Mouse (Mus musculus): ENCODE results near the gene Lypla2.

The Lypla2 gene

GRCm38 (mm10) chr4:135921257-135922120 lies 50.9 kb downstream of the Lypla2 start:
- DNase-seq (ENCODE audit: extremely low read depth, low read depth), result no peak

DNA sequence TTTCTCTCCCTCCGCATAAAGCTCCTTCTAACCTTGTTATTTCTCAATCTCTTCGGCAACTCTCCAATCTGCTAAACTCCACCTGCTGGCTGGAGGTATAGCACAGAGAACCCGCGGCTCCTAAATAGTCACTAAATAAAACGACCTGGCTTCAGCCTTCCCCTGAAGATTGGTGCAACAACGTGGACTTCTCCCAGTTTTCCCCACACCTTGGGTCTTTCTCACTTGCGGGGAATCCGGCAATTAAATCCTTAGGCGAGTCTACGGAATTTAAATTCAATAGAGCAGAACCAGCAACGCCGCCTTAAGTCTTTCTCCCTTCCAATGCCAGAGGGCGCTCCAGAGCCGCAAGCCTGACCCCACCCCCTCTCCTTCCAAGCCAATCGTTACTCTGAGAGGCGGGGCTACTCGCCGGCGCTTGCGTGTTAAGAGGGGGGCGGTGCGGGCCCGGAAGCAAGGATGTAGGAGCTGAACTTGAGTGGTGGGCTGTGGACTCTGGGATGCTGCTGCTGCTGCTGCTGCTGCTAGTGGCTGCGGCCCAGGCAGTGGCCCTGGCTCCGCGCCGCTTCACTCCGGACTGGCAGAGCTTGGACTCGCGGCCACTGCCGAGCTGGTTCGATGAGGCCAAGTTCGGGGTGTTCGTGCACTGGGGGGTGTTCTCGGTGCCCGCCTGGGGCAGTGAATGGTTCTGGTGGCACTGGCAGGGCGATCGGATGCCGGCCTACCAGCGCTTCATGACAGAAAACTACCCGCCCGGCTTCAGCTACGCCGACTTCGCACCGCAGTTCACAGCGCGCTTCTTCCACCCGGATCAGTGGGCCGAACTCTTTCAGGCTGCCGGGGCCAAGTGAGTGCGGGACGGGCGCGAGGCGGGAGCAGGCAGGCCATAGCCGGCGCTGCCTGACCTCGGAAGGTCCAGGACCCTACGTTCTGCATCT lies 51.9 kb downstream of the Lypla2 start, which contains the start of gene Fuca1:
Gene Fuca1 (plus strand): TSS at position 432 of the 938 bp plus-strand sequence.
- DNase-seq (ENCODE audit: extremely low read depth, low read depth), result peak; percentile 83

DNA sequence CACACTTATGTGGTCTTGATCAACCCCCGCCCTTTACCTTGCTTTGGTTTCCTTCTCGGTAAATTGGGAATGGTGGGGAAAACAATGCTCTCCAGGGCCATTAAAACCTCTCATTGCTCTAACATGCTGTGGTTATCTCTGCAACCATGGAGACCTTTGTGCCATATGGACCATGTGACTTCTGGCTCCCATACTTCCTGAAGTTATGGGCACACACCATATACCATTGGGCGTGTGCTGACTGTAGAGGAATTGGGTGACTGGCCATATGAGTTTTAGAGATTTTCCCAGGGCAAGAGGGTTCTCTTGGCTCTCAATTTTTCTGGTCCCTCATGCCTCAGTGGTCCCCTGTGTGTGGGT lies 53.2 kb downstream of the Lypla2 start:
- no peak for DNase-seq (ENCODE audit: extremely low read depth, low read depth)

DNA sequence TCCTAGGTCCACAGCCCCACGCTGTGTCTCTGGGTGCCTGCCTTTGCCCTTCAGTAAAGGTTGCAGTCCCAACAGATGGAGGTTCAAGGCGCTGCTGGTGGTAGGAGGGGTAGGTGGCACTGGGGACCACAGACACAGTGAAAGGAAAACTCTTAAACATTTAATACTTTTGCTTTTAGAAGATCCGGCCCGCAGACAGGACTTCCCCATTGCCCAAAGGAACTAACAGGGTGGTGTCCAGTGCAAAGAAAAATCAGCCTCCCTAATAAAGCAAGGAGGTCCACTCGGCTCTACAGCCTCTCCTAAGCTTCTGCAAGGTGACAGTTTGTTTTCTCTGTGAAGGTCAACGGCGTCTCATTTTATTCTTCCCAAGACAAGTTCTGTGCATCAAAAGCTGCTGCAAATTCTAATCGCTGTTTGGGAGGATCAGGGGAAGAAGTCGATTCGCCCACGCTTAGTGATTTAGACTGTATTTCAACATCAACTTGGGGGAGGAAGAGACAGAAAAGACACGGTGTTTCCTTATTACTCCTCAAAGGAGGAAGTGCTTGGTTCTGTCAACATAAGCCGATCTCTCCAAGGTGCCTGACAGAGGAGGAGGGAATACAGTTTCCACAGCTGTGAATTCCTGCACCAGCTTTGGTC lies 53.7 kb downstream of the Lypla2 start:
- peak; percentile 67 for DNase-seq (ENCODE audit: extremely low read depth, low read depth)
